Comparison of ENCODE assay signal across 12 mouse cellular contexts in genomic region chr17:27954629-27955402, GRCm38 (mm10). TPM values are rescaled to one million over a fixed set of nuclear protein-coding genes. Genes with fewer than 3 reads are reported as not detected.
DNase-seq lines count a peak whose midpoint lies in the region; ATAC-seq and TF ChIP-seq lines count a peak whose summit lies in the region.
"Had no signal": no experiment of that assay in that cellular context is flagged by ENCODE, and none has a peak within 500 bp of the region (broad histone marks: within the 10 kb centered on the region; RNA-seq: fewer than 3 reads in every experiment).

No protein-coding gene starts in this region.

- ATAC-seq in heart, postnatal 0 days (ENCODE audit: insufficient read depth, low read depth), result no peak
- no peak for ATAC-seq in midbrain, embryonic 14.5 days (ENCODE audit: low FRiP score, low TSS enrichment)
- no peak for ATAC-seq in hindbrain, embryonic 15.5 days (ENCODE audit: low FRiP score, low read depth)
- ATAC-seq in megakaryocyte progenitor cell, adult 5-6 weeks (replicated peaks; ENCODE audit: poor library complexity), result no peak

- no peak overlapping the region for H3K4me2 ChIP-seq in heart, postnatal 0 days (ENCODE audit: low read depth, low read length)
- H3K4me2 ChIP-seq in midbrain, embryonic 14.5 days (ENCODE audit: low read length), result no peak overlapping the region
- no peak overlapping the region for H3K4me2 ChIP-seq in hindbrain, embryonic 15.5 days
- H3K4me2 ChIP-seq: limb, embryonic 15.5 days had no signal

- no peaks in the 10 kb centered on the region for H3K36me3 ChIP-seq in heart, postnatal 0 days (replicated peaks; ENCODE audit: control insufficient read depth, insufficient read depth, low read length)
- H3K36me3 ChIP-seq in midbrain, embryonic 10.5 days, result no peaks in the 10 kb centered on the region
- no peaks in the 10 kb centered on the region for H3K36me3 ChIP-seq in midbrain, embryonic 14.5 days (ENCODE audit: control insufficient read depth, insufficient read depth, low read length)
- no peaks in the 10 kb centered on the region for H3K36me3 ChIP-seq in hindbrain, embryonic 15.5 days
- H3K36me3 ChIP-seq: limb, embryonic 15.5 days had no signal

- H3K9ac ChIP-seq in heart, postnatal 0 days (replicated peaks; ENCODE audit: low read depth, low read length), result no peak overlapping the region
- H3K9ac ChIP-seq in midbrain, embryonic 14.5 days (replicated peaks; ENCODE audit: low read length), result no peak overlapping the region
- no peak overlapping the region for H3K9ac ChIP-seq in hindbrain, embryonic 15.5 days
- H3K9ac ChIP-seq: limb, embryonic 15.5 days had no signal

- TF ChIP-seq EP300 in heart, postnatal 0 days (IDR thresholded peaks at IDR 0.05; ENCODE audit: low read depth), result no peak

- DNase-seq in heart, postnatal 0 days (ENCODE audit: low spot score), result no peak
- no peak for DNase-seq in heart, adult 9 months (ENCODE audit: low spot score in 2 of 2)
- DNase-seq in midbrain, embryonic 10.5 days (ENCODE audit: low spot score), result no peak
- no peak for DNase-seq in midbrain, embryonic 14.5 days
- DNase-seq in layer of hippocampus, adult 2 months (ENCODE audit: low spot score in 2 of 2), result no peak
- DNase-seq: cerebellum, adult 2 months; layer of hippocampus, postnatal 36 days; lung, postnatal 10 days; thymus, adult 18-20 months had no signal

- H3K4me1 ChIP-seq in heart, postnatal 0 days (ENCODE audit: control insufficient read depth, insufficient read depth), result peaks cover 8% of the 10 kb centered on the region; the same call in 1 of the 2 replicates
- H3K4me1 ChIP-seq in midbrain, embryonic 10.5 days, result peaks cover 7% of the 10 kb centered on the region; the same call in 1 of the 2 replicates
- no peaks in the 10 kb centered on the region for H3K4me1 ChIP-seq in midbrain, embryonic 14.5 days (ENCODE audit: control insufficient read depth, insufficient read depth, low read length)
- H3K4me1 ChIP-seq in hindbrain, embryonic 15.5 days (replicated peaks), result 0 out of 2 replicates have a peak, but pooled peaks cover 6% of the 10 kb centered on the region

- no peak overlapping the region for H3K4me3 ChIP-seq in heart, postnatal 0 days (ENCODE audit: low read depth, low read length)
- no peak overlapping the region for H3K4me3 ChIP-seq in midbrain, embryonic 10.5 days
- no peak overlapping the region for H3K4me3 ChIP-seq in midbrain, embryonic 14.5 days (replicated peaks; ENCODE audit: low read depth, low read length)
- H3K4me3 ChIP-seq in hindbrain, embryonic 15.5 days, result no peak overlapping the region
- no peak overlapping the region for H3K4me3 ChIP-seq in layer of hippocampus, adult 2 months
- H3K4me3 ChIP-seq: limb, embryonic 15.5 days had no signal

- TF ChIP-seq CTCF in heart, postnatal 0 days (IDR thresholded peaks at IDR 0.05; ENCODE audit: low read depth), result no peak
- TF ChIP-seq CTCF in layer of hippocampus, adult 2 months (conservative IDR thresholded peaks at IDR 0.05), result no peak

- H3K27ac ChIP-seq in heart, postnatal 0 days (ENCODE audit: low read depth), result peak overlapping the region; percentile 5; the same call in 1 of the 2 replicates
- H3K27ac ChIP-seq in midbrain, embryonic 10.5 days (replicated peaks), result peak overlapping the region; percentile 3; the same call in 1 of the 2 replicates
- H3K27ac ChIP-seq in midbrain, embryonic 14.5 days (replicated peaks; ENCODE audit: low read depth, low read length), result no peak overlapping the region
- H3K27ac ChIP-seq in hindbrain, embryonic 15.5 days (replicated peaks), result peak overlapping the region; percentile 26; the same call in 1 of the 2 replicates
- H3K27ac ChIP-seq in layer of hippocampus, adult 2 months, result no peak overlapping the region; the same call in 1 of the 2 replicates
- H3K27ac ChIP-seq: limb, embryonic 15.5 days had no signal

- no peaks in the 10 kb centered on the region for H3K27me3 ChIP-seq in heart, postnatal 0 days (ENCODE audit: control insufficient read depth, insufficient read depth, low read length)
- no peaks in the 10 kb centered on the region for H3K27me3 ChIP-seq in midbrain, embryonic 10.5 days (ENCODE audit: low read depth, poor library complexity, severe bottlenecking)
- no peaks in the 10 kb centered on the region for H3K27me3 ChIP-seq in midbrain, embryonic 14.5 days (ENCODE audit: control insufficient read depth, insufficient read depth, low read length)
- no peaks in the 10 kb centered on the region for H3K27me3 ChIP-seq in hindbrain, embryonic 15.5 days
- H3K27me3 ChIP-seq: limb, embryonic 15.5 days had no signal

- 60% methylated on average over 14 of the region's 14 CpGs for WGBS in heart, postnatal 0 days
- 75% methylated on average over 14 of the region's 14 CpGs for WGBS in midbrain, embryonic 10.5 days
- WGBS in midbrain, embryonic 14.5 days, result 73% methylated on average over 14 of the region's 14 CpGs
- WGBS in hindbrain, embryonic 15.5 days, result 69% methylated on average over 14 of the region's 14 CpGs

- H3K9me3 ChIP-seq in heart, postnatal 0 days (replicated peaks; ENCODE audit: control insufficient read depth, low read length), result no peaks in the 10 kb centered on the region
- H3K9me3 ChIP-seq in midbrain, embryonic 10.5 days (replicated peaks), result no peaks in the 10 kb centered on the region
- H3K9me3 ChIP-seq in midbrain, embryonic 14.5 days (ENCODE audit: control insufficient read depth, low read length), result no peaks in the 10 kb centered on the region
- H3K9me3 ChIP-seq in hindbrain, embryonic 15.5 days, result no peaks in the 10 kb centered on the region
- H3K9me3 ChIP-seq: limb, embryonic 15.5 days had no signal

RNA-seq across cellular contexts. Expression of gene Taf11, which starts 45.2 kb away (rescaled TPM):
- 9.2 and 12.1 TPM in 2 replicates for total RNA-seq in heart, postnatal 0 days (2014; rRNA removed; ENCODE audit: low replicate concordance)
- 39.8 and 39.9 TPM in 2 replicates for polyA plus RNA-seq in heart, postnatal 0 days (2015; fragmentation: Nextera tagmentation; extraction: Ambion mirVana)
- 95.5 and 96.3 TPM in 2 replicates for polyA plus RNA-seq in midbrain, embryonic 10.5 days (2016; fragmentation: Nextera tagmentation; extraction: Ambion mirVana)
- polyA plus RNA-seq in midbrain, embryonic 14.5 days (2014; fragmentation: Nextera tagmentation; extraction: Ambion mirVana), result 59.9 and 64.9 TPM in 2 replicates
- polyA plus RNA-seq in hindbrain, embryonic 15.5 days (2015; fragmentation: Nextera tagmentation; extraction: Ambion mirVana), result 56.4 and 59.6 TPM in 2 replicates
- 10 to 100 TPM; 41.3 to 45.0 TPM for total RNA-seq in layer of hippocampus, adult 2 months (2021)
- total RNA-seq in megakaryocyte progenitor cell, adult 5-6 weeks (2015), result 60.7 and 61.8 TPM in 2 replicates
- 29.6 and 30.4 TPM in 2 replicates for total RNA-seq in megakaryocyte progenitor cell, adult 5-6 weeks (2017)

RNA-seq across cellular contexts. Expression of gene Anks1, which starts 45.7 kb away (rescaled TPM):
- 31.3 and 55.4 TPM in 2 replicates for total RNA-seq in heart, postnatal 0 days (2014; rRNA removed; ENCODE audit: low replicate concordance)
- polyA plus RNA-seq in heart, postnatal 0 days (2015; fragmentation: Nextera tagmentation; extraction: Ambion mirVana), result 7.7 and 11.0 TPM in 2 replicates
- 19.3 and 31.9 TPM in 2 replicates for polyA plus RNA-seq in midbrain, embryonic 10.5 days (2016; fragmentation: Nextera tagmentation; extraction: Ambion mirVana)
- 63.9 and 69.2 TPM in 2 replicates for polyA plus RNA-seq in midbrain, embryonic 14.5 days (2014; fragmentation: Nextera tagmentation; extraction: Ambion mirVana)
- 48.4 and 54.6 TPM in 2 replicates for polyA plus RNA-seq in hindbrain, embryonic 15.5 days (2015; fragmentation: Nextera tagmentation; extraction: Ambion mirVana)
- total RNA-seq in layer of hippocampus, adult 2 months (2021), result 10 to 100 TPM; 35.6 to 42.0 TPM
- total RNA-seq in megakaryocyte progenitor cell, adult 5-6 weeks (2015), result 29.5 and 34.7 TPM in 2 replicates
- total RNA-seq in megakaryocyte progenitor cell, adult 5-6 weeks (2017), result 29.0 and 34.3 TPM in 2 replicates

Comparison
In these comparisons a context has a peak if more than half of its experiments do, and no peak if none do; other contexts are left out.
1. H3K27ac ChIP-seq: peak in heart, postnatal 0 days (single experiment), midbrain, embryonic 10.5 days (single experiment) and hindbrain, embryonic 15.5 days (single experiment); none in midbrain, embryonic 14.5 days (single experiment) and layer of hippocampus, adult 2 months (single experiment).